Mouse (Mus musculus) ES-E14 (cell line): ENCODE measurements around the gene Commd2.

ENCODE experiments used
- CHD2 ChIP-seq: IDR thresholded peaks from 2 replicates; pipeline ENCODE4 v1.6.1; 2014; ENCODE audit warnings: mild to moderate bottlenecking, low read depth, low read length, inconsistent platforms
- HCFC1 ChIP-seq: IDR thresholded peaks from 2 replicates; pipeline ENCODE4 v1.6.1; 2012; ENCODE audit warnings: low read length, inconsistent platforms, borderline replicate concordance; ENCODE audit not compliant: insufficient read depth
- MAFK ChIP-seq: IDR thresholded peaks from 2 replicates; pipeline ENCODE4 v1.6.1; 2014; ENCODE audit warnings: mild to moderate bottlenecking, low read depth, low read length, inconsistent platforms; ENCODE audit not compliant: insufficient read depth
- ZNF384 ChIP-seq: IDR thresholded peaks from 2 replicates; pipeline ENCODE4 v1.6.1; 2012; ENCODE audit warnings: low read depth, low read length, inconsistent platforms

GRCm38 (mm10) chr3:57658608-57659007 is 7.1 kb upstream of the Commd2 start:
- TF ChIP-seq HCFC1: no peak
- no peak for TF ChIP-seq ZNF384
- TF ChIP-seq MAFK: no peak
- TF ChIP-seq CHD2: no peak
